ENCODE assay signal across 13 mouse cellular contexts in genomic region chr3:86809646-86810045, GRCm38 (mm10).
DNase-seq lines count a peak whose midpoint lies in the region; ATAC-seq and TF ChIP-seq lines count a peak whose summit lies in the region.
"Had no signal": no experiment of that assay in that cellular context is flagged by ENCODE, and none has a peak within 500 bp of the region (broad histone marks: within the 10 kb centered on the region; RNA-seq: fewer than 3 reads in every experiment).

No protein-coding gene starts in this region.

- no peak for DNase-seq in lung, postnatal 25 days (ENCODE audit: low spot score)
- DNase-seq in hindbrain, postnatal 0 days (ENCODE audit: low spot score): no peak
- DNase-seq in right cerebral cortex, postnatal 36 days (ENCODE audit: low spot score in 2 of 2): no peak
- no peak for DNase-seq in testis, postnatal 10 days (ENCODE audit: low spot score)
- DNase-seq: adrenal gland, postnatal 14 days; B cell, adult 2 months; heart, postnatal 36 days had no signal

- H3K4me1 ChIP-seq in forebrain, embryonic 15.5 days: no peaks in the 10 kb centered on the region
- no peaks in the 10 kb centered on the region; the same call in 1 of the 2 replicates for H3K4me1 ChIP-seq in forebrain, embryonic 13.5 days
- H3K4me1 ChIP-seq in lung, embryonic 16.5 days (replicated peaks; ENCODE audit: control insufficient read depth, insufficient read depth, low read length): no peaks in the 10 kb centered on the region
- 0 out of 2 replicates have a peak, but pooled peaks cover 12% of the 10 kb centered on the region for H3K4me1 ChIP-seq in hindbrain, postnatal 0 days (ENCODE audit: insufficient read depth, low read length)
- H3K4me1 ChIP-seq in stomach, embryonic 15.5 days: no peaks in the 10 kb centered on the region
- H3K4me1 ChIP-seq: liver, embryonic 15.5 days had no signal

- no peak for ATAC-seq in forebrain, embryonic 15.5 days (replicated peaks)
- ATAC-seq in forebrain, embryonic 13.5 days: no peak
- ATAC-seq in lung, embryonic 16.5 days (ENCODE audit: low read depth): peak; percentile 43; the same call in 1 of the 2 replicates
- ATAC-seq in hindbrain, postnatal 0 days: no peak
- no peak for ATAC-seq in stomach, embryonic 15.5 days (ENCODE audit: insufficient read depth, low FRiP score, low read depth)

- H3K9ac ChIP-seq in forebrain, embryonic 15.5 days (replicated peaks): no peak overlapping the region
- H3K9ac ChIP-seq in forebrain, embryonic 13.5 days: no peak overlapping the region
- no peak overlapping the region for H3K9ac ChIP-seq in lung, embryonic 16.5 days (ENCODE audit: low read length)
- H3K9ac ChIP-seq in hindbrain, postnatal 0 days (replicated peaks; ENCODE audit: low read length): no peak overlapping the region
- H3K9ac ChIP-seq in stomach, embryonic 15.5 days: no peak overlapping the region
- H3K9ac ChIP-seq: liver, embryonic 15.5 days had no signal

- 77% methylated on average over 2 of the region's 2 CpGs for WGBS in forebrain, embryonic 15.5 days
- WGBS in forebrain, embryonic 13.5 days: 68% methylated on average over 2 of the region's 2 CpGs
- 27% methylated on average over 2 of the region's 2 CpGs for WGBS in lung, embryonic 16.5 days
- WGBS in hindbrain, postnatal 0 days: 30% methylated on average over 2 of the region's 2 CpGs
- WGBS in stomach, embryonic 15.5 days: 27% methylated on average over 2 of the region's 2 CpGs

- H3K9me3 ChIP-seq in forebrain, embryonic 15.5 days: no peaks in the 10 kb centered on the region
- H3K9me3 ChIP-seq in forebrain, embryonic 13.5 days (replicated peaks): no peaks in the 10 kb centered on the region
- no peaks in the 10 kb centered on the region for H3K9me3 ChIP-seq in lung, embryonic 16.5 days (ENCODE audit: control insufficient read depth, low read length)
- no peaks in the 10 kb centered on the region for H3K9me3 ChIP-seq in hindbrain, postnatal 0 days (ENCODE audit: low read length)
- no peaks in the 10 kb centered on the region for H3K9me3 ChIP-seq in stomach, embryonic 15.5 days
- H3K9me3 ChIP-seq: liver, embryonic 15.5 days had no signal

- no peaks in the 10 kb centered on the region for H3K27me3 ChIP-seq in forebrain, embryonic 15.5 days
- no peaks in the 10 kb centered on the region for H3K27me3 ChIP-seq in forebrain, embryonic 13.5 days
- H3K27me3 ChIP-seq in lung, embryonic 16.5 days (ENCODE audit: control insufficient read depth, insufficient read depth, low read depth, low read length): no peaks in the 10 kb centered on the region
- H3K27me3 ChIP-seq in hindbrain, postnatal 0 days (ENCODE audit: insufficient read depth, low read length): no peaks in the 10 kb centered on the region
- no peaks in the 10 kb centered on the region for H3K27me3 ChIP-seq in stomach, embryonic 15.5 days (replicated peaks)
- H3K27me3 ChIP-seq: liver, embryonic 15.5 days had no signal

- no peak overlapping the region for H3K4me2 ChIP-seq in forebrain, embryonic 15.5 days (replicated peaks)
- H3K4me2 ChIP-seq in forebrain, embryonic 13.5 days: no peak overlapping the region
- no peak overlapping the region for H3K4me2 ChIP-seq in lung, embryonic 16.5 days (ENCODE audit: low read depth, low read length)
- no peak overlapping the region for H3K4me2 ChIP-seq in hindbrain, postnatal 0 days (ENCODE audit: low read depth, low read length)
- H3K4me2 ChIP-seq in stomach, embryonic 15.5 days: no peak overlapping the region
- H3K4me2 ChIP-seq: heart, embryonic 11.5 days; liver, embryonic 15.5 days had no signal

- no peak overlapping the region for H3K4me3 ChIP-seq in forebrain, embryonic 15.5 days
- H3K4me3 ChIP-seq in forebrain, embryonic 13.5 days: no peak overlapping the region
- H3K4me3 ChIP-seq in lung, embryonic 16.5 days (ENCODE audit: low read length): no peak overlapping the region
- H3K4me3 ChIP-seq in hindbrain, postnatal 0 days (ENCODE audit: low read length): no peak overlapping the region
- H3K4me3 ChIP-seq in stomach, embryonic 15.5 days (replicated peaks): no peak overlapping the region
- H3K4me3 ChIP-seq: liver, embryonic 15.5 days had no signal

- H3K27ac ChIP-seq in forebrain, embryonic 15.5 days (replicated peaks): peak overlapping the region; percentile 39; the same call in 1 of the 2 replicates
- H3K27ac ChIP-seq in forebrain, embryonic 13.5 days: no peak overlapping the region
- H3K27ac ChIP-seq in lung, embryonic 16.5 days (ENCODE audit: low read length): no peak overlapping the region; the same call in 1 of the 2 replicates
- peak overlapping the region; percentile 27 for H3K27ac ChIP-seq in hindbrain, postnatal 0 days
- peak overlapping the region; percentile 67 for H3K27ac ChIP-seq in stomach, embryonic 15.5 days
- H3K27ac ChIP-seq: liver, embryonic 15.5 days had no signal

- no peak for TF ChIP-seq CTCF in hindbrain, postnatal 0 days (IDR thresholded peaks at IDR 0.05; ENCODE audit: low read depth)

- H3K36me3 ChIP-seq in forebrain, embryonic 15.5 days: peaks cover 24% of the 10 kb centered on the region
- peaks cover 42% of the 10 kb centered on the region for H3K36me3 ChIP-seq in forebrain, embryonic 13.5 days (ENCODE audit: poor library complexity, severe bottlenecking)
- no peaks in the 10 kb centered on the region for H3K36me3 ChIP-seq in lung, embryonic 16.5 days (ENCODE audit: control insufficient read depth, insufficient read depth, low read length)
- peaks cover 20% of the 10 kb centered on the region for H3K36me3 ChIP-seq in hindbrain, postnatal 0 days (ENCODE audit: insufficient read depth, low read length)
- no peaks in the 10 kb centered on the region for H3K36me3 ChIP-seq in stomach, embryonic 15.5 days
- H3K36me3 ChIP-seq: liver, embryonic 15.5 days had no signal

Comparison
In these comparisons a context has a peak if more than half of its experiments do, and no peak if none do; other contexts are left out.
1. H3K27ac ChIP-seq: peak in forebrain, embryonic 15.5 days (single experiment), hindbrain, postnatal 0 days (single experiment) and stomach, embryonic 15.5 days (single experiment); none in forebrain, embryonic 13.5 days (single experiment) and lung, embryonic 16.5 days (single experiment).